Mouse (Mus musculus) cerebellum, adult 9-11 months (tissue): ENCODE data around the gene Flt3l.
A peak's percentile ranks its signal among the peaks of the same experiment; 100 is the strongest.

Experiments used
- DNase-seq: peaks from one replicate; pipeline ENCODE4 v3.0.0; 2022

Gene Flt3l

DNA sequence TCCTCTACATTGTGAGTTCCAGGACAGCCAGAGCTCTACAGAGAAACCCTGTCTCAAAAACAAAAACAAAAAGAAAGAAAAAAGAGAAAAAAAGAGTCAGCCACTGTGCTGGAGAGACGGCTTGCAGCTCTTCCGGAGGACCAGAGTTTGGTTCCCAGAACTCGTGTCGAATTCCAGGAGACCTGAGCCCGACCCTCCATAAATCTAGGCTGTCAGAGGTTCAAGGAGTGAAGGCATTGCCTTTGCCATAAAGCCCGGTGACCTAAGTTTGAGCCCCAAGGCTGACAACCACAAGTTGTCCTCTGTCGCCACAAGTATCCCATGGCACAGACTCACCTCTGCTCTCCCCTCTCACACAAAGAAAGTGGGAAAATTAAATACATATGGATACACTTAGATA lies 42.1 kb downstream of the Flt3l start:
- DNase-seq = no peak

DNA sequence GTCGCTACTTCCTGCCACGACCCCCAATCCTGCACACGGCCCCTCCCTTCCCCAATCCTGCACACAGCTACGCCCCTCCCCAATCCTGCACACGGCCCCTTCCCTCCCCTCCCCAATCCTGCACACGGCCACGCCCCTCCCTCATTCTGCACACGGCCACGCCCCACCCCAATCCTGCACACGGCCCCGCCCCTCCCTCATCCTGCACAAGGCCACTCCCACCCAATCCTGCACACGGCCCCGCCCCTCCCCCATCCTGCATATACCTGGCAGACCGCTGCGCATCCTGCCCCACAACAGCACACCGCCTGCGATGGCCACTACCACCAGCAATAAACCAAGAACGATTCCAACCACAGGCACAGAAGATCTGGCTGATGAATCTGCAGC lies 42.7 kb downstream of the Flt3l start:
- DNase-seq = no peak

DNA sequence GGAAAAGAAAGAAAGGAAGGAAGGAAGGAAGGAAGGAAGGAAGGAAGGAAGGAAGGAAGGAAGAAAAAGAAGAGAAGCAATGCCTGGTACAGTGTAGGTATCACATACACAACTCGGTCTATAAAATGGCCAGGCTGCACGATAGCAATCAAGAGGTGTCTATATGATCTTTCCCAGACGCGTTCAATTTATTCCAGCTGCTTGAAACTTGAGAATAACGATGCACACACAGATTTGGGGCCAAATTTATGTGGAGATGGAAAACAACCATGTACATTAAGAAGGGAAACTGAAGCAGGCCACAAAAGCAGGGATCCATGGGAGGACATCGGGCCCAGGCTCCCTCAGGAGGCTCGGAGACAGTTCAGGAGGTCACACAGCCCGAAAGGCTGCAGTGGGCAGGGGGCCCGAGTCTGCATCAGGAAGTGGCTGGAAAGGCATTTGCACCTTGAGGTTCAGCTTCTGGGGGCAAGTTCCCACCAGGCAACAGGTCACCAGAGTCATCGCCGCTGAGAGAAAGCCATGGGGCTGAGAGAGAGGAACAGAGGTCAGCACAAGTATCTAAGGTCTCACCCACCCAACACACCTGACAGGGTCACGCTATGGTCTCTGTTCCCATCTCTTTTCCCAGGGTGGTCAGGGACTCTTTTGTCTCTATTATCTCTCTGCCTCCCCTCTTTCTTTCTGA lies 43.3 kb downstream of the Flt3l start:
- no peak for DNase-seq

DNA sequence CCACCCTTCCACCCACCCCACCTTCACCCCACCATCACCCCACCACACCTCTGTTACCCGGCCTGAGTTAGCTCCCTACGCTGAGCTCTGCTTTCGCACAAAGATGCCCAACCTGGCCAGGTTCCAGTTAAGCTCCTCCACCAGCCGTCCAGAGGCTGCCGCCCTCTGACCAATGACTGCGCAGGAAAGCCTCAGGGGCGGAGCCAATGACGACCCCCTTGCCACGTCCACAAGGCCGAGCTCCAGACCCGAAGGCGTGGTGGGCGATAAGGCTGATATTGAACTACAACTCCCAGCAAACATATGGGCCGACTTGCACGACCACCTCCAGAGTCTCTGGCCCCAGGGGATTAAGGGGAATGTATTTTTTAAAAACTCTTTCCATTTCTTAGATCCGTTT lies 44.2 kb downstream of the Flt3l start, which contains the start of gene Rcn3:
Gene Rcn3 (minus strand): TSS at position 174 of the 400 bp plus-strand sequence.
- DNase-seq = no peak

GRCm38 (mm10) chr7:45091001-45091990 lies 44.9 kb downstream of the Flt3l start:
- DNase-seq = no peak

DNA sequence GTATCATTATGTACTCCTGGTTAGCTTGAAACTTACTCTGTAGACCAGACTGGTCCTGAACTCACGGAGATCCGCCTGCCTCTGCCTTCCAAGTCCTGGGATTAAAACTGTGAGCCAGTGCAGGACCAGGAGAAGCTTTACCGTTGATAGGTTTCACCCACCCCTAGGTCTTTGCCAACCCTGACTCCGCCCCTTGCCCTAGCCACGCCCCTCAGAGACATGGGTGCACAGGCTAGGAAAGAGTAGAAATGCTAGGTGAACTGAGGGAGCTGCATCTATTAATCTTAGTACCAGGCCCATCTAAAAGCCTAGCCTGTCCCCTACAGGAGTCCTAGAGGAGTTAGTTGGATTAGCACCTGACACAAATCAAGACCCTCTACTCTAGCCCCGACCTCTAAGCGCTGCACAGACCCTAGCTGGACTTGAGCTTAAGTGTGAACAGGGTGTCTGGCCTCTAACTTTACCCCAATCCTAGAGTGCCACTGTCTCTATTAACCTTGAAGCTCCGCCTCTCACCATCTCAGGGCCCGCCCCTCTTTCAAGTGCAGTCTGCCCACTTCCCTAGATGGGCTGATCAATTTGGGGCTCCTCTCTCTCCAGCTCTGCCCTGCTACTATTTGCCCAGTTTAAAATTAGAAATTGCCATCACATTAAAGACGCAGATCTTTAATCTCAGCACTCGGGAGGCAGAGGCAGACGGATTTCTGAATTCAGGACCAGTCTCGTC lies 45.8 kb downstream of the Flt3l start:
- DNase-seq = no peak

- no peak for DNase-seq
Observed at GRCm38 (mm10) chr7:45088597-45088996, 47.6 kb downstream of the Flt3l start.

DNA sequence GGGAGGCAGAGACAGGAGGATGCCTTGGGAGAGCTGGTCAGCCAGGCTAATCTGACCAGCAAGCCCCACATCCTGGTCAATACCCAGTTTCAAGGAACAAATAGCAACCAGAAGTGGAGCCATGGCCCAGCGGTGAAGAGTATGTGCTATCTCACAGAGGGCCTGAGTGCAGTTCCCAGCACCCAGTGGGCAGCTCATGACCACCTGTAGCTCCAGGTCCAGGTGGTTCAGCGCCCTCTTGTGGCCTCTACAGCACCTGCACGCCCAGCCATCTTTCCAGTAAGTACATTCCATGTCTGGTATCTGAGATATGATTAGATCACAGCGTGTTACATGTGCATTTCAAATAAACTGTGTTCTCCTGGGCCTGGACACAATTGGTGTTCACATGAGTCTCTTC lies 50.1 kb downstream of the Flt3l start:
- DNase-seq = no peak

DNA sequence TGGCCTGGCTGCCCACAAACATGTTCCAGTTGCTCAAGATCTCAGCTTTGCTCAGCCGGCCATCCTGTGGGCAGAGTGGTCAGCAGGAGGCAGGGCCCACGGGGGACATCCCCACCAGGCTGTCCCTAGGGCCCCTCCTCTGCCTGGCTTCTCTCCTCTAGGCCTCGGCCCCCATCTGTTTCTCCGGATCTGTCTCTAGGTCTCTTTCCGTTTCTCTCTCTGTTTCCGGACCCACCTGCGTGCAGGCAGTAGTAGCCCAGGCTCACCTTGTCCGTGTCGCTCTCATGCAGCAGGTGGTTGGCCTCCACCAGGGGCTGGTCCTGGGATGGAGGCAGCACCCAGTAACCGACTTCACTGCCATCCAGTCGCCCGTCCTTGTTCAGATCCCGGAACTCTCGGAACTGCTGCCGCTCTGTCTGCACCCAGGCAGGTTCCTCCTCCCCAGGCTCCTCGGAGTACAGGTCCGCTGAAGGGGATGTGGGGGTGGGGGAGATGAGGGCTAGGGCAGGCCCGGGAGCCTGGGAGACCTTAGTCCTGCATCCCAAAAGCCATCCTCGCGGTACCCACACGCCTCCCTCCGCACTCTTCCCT lies 52.8 kb downstream of the Flt3l start:
- DNase-seq = no peak

DNA sequence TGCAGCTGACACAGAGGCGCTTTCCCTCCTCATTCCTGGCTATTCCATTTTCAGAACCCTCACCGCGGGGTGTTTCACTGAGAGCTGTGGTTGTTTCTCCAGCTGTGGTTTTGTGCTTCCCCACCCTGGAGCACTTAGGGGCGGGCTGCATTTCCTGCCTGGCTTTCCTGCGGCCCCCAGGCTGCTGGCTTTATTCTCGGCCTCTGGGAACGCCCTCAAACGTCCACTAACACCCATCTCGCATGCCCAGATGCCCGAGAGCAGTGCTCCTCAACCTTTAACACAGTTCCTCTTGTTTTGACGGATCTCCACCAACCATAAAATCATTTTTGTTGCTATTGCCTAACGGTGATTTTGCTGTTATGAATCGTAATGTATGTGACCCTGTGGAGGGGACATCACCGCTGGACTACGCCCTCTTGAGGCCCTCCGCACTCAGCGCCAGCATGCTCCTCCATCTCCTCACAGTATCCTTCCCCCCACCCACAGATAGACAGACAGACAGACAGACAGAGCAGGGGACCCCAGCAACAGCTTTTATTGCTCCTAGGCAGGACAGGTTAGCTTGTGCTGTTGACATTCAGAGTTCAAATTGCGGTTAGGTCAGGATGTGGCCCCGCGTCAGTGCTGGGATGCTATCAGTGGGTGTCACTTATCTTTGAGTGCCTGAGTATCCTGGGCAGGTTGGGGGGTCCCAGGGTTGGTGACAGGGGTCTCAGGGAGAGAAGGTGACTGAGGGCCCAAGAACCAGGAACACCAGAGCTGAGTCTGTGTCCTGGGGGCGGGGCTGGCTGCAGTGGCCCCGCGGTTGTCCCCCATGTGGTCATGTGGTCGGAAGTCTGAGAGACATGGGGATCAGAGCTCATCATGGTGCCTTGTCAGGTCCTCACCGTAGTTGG lies 53.6 kb downstream of the Flt3l start:
- no peak for DNase-seq

- no peak for DNase-seq
Observed at GRCm38 (mm10) chr7:45081016-45081415, 55.2 kb downstream of the Flt3l start.

DNA sequence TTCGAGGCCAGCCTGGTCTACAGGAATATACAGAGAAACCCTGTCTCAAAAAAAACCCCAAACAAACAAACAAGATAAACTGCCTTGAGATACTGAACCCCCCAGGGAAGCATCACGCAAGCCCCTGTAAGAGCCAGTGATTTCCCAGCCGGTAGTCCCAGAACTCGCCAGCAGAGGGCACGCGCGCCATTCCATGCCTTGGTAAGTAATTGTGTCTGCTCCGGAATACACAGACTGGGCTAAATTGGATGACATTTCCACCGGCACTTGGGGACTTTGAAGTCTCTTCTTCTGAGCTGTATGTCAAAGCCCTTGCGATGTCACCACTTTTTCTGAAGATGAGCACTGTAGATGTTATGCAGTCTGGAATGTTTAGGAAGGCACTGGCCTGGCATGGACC lies 56.4 kb downstream of the Flt3l start:
- peak; percentile 80 for DNase-seq
